Mouse (Mus musculus): ENCODE data around the gene Naaladl1.

DNA sequence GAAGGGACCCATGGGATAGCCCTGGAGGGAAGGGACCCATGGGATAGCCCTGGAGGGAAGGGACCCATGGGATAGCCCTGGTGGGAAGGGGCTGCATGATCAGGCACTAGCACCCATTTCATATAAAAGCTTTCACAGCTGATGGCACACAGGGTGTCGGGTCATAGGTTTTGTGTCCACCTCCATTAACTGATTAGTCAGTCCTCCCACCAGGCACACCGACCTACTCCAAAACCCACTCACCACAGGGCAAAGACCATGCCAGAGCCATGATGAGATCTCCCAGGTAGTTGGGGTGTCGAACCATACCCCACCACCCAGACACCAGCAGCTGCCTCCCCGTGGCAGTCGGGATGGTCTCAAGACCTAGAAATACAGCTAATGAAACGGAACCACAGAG is 42.5 kb upstream of the Naaladl1 start:
- TF ChIP-seq CTCF (IDR thresholded peaks at IDR 0.05; ENCODE audit: low read depth) (no peak), EP300 (IDR thresholded peaks at IDR 0.05; ENCODE audit: low read depth) (no peak)
